Mouse (Mus musculus) cerebellum, postnatal 25 days (tissue): Measurements from ENCODE around the gene Gpr21.
A peak's percentile ranks its signal among the peaks of the same experiment; 100 is the strongest.
"Not testable (repeated sequence)": the region's sequence is repeated elsewhere in the genome, so short reads cannot be mapped to it uniquely, and the experiment has no call there.

Experiments
- DNase-seq, 2 experiments: peaks; one replicate each; pipeline ENCODE4 v3.0.0; 2021; ENCODE audit warnings: mixed read lengths in 2 of 2

The Gpr21 gene

DNA sequence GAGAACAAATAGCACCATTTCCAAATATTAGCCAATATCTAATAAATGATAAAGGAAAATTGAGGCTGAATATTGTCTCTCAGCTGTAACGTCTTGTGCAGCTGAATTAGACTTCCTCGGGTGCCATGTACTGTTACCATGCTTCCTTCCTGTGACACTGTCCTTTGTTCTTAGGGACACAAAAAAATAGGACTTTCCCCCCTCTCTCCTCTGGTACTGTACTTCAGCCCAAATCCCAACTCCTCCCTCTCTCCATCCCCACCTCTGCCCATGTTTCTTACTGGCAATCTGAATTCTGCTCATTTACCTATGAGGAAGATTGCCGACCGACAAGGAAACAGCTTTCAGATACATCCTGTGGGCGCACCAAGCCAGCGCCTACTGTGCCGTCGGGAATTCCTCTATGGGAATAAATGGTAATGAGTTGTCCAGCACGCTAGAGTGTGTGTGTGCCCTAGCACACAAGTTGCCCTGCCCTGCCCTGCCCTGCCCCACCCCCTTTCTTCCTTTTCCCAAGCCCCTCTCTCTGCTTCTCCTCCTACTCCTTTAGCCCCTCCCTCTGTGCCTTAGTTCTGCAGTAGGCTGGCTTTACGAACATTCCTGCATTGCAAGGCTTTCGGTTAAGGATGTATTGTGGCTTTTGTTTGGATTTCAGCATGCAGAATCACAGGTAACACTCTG lies at the start of gene Gpr21:
Gene Gpr21 (plus strand): TSS at position 303 of the 681 bp plus-strand sequence.
- DNase-seq = peak in 1 of 2 experiments; percentile 9

GRCm38 (mm10) chr2:37479559-37479958 lies 36.6 kb upstream of the Gpr21 start:
- DNase-seq = no peak

DNA sequence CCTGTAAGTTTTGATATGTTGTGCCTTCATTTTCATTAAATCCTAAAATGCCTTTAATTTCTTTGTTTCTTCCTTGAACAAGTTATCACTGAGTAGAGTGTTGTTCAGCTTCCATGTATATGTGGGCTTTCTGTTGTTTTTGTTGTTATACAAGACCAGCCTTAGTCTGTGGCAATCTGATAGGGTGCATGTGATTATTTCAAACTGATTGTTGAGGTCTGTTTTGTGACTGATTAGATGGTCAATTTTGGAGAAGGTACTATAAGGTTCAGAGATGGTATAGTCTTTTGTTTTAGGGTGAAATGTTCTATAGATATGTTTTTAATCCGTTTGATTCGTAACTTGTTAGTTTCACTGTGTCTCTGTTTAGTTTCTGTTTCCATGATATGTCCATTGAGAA lies 36.1 kb upstream of the Gpr21 start:
- no peak for DNase-seq

- DNase-seq = no peak
Measured at GRCm38 (mm10) chr2:37484165-37484564, 32.0 kb upstream of the Gpr21 start.

GRCm38 (mm10) chr2:37485370-37485769 lies 30.8 kb upstream of the Gpr21 start:
- DNase-seq = peak in 1 of 2 experiments; percentile 43

DNA sequence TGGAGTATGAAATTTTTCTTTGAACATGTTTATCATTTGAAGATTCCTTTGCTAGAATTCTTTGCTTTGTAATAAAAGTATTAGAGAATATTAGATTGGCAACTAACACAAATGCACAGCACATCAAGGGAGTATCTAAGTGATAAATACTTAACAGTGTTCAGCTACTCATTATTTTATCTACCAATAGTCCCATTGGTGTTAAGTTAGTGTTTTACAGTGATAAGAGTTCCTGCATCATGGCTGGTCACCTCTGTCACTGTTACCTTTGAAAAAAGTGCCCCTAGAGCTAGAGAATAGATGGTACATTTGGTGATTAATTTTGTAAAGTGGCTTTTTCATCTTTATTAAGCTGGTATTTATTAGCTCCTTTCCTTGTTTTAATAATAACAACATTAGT lies 29.7 kb upstream of the Gpr21 start:
- DNase-seq = no peak

DNA sequence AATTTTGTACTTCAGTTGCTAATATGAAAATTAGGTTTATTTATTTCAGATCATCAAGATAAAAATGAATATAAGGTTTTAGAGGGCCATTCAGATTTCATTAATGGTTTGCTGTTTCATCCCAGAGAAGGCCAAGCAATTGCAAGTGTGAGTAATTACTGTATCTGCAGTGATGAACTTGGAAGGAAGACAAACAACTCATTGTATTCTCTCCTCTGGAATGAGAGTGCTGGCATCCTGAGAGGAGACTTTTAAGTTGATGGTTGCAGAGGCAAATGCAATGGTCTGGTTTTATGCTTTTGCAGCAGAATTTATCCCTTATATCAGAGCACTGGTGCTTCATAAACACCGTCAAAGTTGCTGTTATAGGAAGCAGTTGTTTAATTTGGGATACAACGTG lies 27.2 kb upstream of the Gpr21 start:
- no peak for DNase-seq

GRCm38 (mm10) chr2:37497321-37497720 lies 18.8 kb upstream of the Gpr21 start:
- DNase-seq = no peak

DNA sequence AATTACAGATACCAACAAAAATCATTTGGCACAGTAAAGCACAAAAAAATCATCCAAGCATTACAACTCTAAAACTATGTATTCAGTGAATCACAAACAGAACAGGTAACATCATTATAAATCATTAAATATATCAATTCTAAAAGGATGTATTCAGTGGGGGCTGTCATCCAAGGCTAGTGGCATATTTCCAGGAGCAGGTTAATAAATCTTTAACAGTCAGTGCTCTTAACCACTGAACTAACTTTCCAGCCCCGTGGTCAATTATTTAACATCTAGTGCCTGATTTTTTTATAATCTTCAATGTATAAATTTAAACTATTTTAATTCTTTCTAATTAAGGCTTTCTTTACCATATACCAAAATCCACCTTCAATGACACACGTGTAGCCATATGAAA lies 10.3 kb upstream of the Gpr21 start:
- DNase-seq = not testable (repeated sequence)

GRCm38 (mm10) chr2:37511134-37511901 lies 4.8 kb upstream of the Gpr21 start:
- DNase-seq = no peak

- peak; percentile 74 to 78 for DNase-seq
Measured at GRCm38 (mm10) chr2:37516922-37517462, 860 bp downstream of the Gpr21 start.

GRCm38 (mm10) chr2:37518561-37519285 lies 2.6 kb downstream of the Gpr21 start:
- no peak for DNase-seq

DNA sequence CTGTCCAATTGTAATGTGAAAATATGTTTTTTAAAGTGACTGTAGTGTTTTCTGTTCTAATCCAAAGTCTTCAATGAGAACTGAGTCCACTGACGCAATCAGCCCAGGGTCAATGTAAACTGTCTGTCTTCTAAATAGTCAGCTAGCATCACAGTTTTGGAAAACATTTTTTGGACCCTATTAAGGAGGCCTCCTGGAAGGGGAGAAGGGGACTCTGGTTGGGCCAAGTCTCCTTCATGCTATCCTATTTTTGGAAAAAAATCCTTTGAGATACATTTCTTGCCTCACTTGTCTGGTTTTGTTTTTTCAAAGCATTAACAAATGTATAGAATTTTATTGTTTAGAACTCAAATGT lies 3.1 kb downstream of the Gpr21 start:
- no peak for DNase-seq

- no peak for DNase-seq
Measured at GRCm38 (mm10) chr2:37527587-37527986, 11.5 kb downstream of the Gpr21 start.

DNA sequence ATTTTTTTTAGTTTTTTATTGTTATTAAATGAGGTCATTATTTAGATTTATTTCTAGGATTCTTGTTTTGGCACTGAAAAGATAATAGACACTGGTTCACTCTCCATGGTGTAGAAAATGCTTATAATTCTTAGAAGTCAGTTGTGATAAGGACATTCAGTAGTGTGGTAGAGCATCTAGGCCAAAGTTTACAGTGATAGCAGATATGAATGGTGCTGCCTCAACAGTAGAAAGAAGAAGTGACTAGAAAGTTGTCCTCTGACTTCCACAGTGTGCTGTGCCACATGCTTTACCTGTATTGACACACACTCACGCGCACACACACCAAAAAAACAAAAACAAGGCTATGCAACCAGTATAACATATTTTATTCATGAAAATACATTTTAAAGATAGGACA lies 13.3 kb downstream of the Gpr21 start:
- DNase-seq = no peak

DNA sequence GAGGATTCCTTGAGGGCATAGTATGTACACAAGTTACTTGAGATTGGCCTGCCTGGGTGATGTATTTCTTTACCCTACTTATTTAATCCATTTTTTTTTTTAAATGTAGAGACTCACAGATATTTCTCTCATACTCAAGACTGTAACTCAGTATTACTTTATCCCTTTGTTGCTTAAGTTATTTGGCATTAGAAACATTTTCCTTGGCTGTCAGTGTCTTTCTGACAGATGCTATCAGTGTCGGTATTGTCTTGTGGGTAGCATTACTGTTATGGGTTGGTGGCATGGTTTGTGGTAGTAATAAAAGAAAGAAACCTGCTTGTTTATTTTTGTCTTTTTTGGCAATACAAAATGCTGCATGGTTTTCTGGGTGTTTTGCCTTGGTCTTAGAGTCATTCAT lies 14.6 kb downstream of the Gpr21 start:
- DNase-seq = no peak

GRCm38 (mm10) chr2:37531639-37532038 lies 15.5 kb downstream of the Gpr21 start:
- DNase-seq = no peak

DNA sequence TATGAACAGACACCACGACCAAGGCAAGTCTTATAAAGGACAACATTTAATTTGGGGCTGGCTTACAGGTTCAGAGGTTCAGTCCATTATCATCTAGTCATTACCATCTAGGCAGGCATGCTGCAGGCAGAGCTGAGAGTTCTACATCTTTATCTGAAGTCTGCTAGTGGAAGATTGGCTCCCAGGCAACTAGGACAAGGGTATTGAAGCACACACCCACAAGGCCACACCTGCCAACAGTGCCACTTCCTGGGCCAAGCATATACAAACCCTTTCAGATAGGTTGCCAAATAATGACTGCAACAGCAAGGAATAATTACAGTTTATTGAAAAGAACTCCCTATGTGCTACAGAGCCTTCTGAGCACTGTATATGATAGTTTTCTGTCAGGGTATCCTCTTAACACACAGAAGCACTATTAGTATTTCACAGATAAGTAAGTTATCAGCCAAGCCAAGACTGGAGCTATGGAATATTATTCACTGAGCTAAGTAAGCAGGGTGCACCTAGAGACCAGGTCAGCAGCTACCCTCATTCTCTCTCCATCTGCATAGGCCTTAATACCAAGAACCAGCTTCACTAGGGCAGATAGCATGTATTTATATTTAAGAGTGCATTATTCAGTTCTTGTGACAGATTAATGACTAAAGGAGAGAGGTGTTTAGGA lies 33.3 kb downstream of the Gpr21 start:
- DNase-seq = peak; percentile 35 to 60

DNA sequence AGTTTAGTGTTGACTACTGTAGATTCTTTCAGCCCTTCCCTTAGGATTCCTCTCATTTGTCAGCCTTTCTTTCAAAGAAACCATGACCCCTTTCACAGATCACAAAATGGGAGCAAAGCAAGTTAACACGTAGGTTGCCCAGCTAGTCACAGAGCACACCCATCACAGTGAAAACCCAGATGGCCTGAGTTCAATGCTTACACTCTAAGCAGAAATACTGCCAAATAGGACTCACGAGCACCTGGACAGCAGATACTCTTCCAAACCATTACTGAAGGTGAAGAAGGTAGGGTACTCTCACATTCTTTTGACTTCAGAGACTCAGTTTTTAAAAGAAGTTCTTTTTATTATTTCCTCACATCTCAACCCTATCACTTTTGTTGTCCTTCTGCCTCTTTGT lies 40.2 kb downstream of the Gpr21 start:
- DNase-seq = peak in 1 of 2 experiments; percentile 32

DNA sequence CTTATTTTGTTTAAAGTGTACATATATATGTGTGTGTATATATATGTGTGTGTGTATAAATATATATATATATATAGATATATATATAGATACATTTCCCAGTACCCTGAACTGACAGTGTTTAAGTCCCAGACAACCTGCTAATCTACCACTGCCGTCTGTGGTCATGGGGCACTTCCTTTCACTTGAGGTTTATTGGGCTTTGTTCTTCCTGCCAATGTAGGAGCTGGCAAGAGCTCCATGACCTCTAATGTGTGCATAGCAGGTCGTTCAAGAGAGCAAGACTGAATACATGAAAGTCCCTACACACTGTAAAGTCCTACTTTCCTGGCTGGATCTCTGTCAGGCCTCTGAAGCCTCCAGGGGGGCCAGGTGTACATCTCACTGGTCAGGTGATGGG lies 49.4 kb downstream of the Gpr21 start:
- no peak for DNase-seq

GRCm38 (mm10) chr2:37566035-37566434 lies 49.9 kb downstream of the Gpr21 start:
- no peak for DNase-seq

- peak in 1 of 2 experiments; percentile 49 for DNase-seq
Measured at GRCm38 (mm10) chr2:37569888-37570287, 53.8 kb downstream of the Gpr21 start.
